Mouse (Mus musculus) cerebellum, adult 18-20 months (tissue): ENCODE measurements around the gene Pitpnm2.
A peak's percentile ranks its signal among the peaks of the same experiment; 100 is the strongest.
"Not testable (repeated sequence)": the region's sequence is repeated elsewhere in the genome, so short reads cannot be mapped to it uniquely, and the experiment has no call there.

Experiments
- DNase-seq, 2 experiments: peaks; one replicate each; pipeline ENCODE4 v3.0.0; 2021

The Pitpnm2 gene

DNA sequence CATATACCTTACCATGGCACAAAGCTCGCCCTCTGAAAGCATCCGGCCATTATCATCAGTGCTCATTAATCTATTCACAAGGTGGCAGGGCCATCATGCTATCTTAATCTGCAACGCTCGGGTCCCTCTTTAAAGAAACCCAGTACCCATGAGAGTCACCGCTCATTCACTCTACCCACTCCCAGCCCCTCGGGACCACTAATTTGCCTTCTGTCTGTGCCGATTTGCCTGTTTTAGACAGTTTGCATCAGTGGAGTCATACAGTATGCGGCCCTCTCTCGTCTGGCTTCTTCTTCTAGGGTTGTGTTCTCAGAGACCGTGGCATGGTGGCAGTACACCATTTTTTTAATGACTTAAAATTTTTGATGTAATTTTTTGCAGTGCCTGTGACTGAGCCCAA lies 30.1 kb downstream of the Pitpnm2 start:
- no peak for DNase-seq

DNA sequence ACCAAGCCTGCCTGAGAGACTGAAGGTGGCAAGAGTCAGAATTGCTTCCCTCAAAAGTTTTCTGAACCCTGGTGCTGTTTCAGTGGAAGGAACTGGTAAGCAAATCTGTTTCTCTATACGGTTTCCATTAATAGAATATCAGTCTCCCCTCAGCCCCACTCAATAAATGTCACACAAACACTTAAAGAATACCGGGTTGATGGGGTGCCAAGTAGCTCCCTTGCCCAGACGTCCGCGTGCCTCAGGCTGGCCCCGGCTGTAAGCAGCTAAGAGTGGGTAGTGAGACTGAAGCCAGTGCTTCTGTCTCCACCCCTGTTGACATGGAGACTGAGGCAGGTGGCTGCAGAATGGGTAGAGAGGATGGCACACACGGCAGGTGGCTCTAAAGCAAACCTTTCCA lies 30.6 kb downstream of the Pitpnm2 start:
- DNase-seq: no peak

DNA sequence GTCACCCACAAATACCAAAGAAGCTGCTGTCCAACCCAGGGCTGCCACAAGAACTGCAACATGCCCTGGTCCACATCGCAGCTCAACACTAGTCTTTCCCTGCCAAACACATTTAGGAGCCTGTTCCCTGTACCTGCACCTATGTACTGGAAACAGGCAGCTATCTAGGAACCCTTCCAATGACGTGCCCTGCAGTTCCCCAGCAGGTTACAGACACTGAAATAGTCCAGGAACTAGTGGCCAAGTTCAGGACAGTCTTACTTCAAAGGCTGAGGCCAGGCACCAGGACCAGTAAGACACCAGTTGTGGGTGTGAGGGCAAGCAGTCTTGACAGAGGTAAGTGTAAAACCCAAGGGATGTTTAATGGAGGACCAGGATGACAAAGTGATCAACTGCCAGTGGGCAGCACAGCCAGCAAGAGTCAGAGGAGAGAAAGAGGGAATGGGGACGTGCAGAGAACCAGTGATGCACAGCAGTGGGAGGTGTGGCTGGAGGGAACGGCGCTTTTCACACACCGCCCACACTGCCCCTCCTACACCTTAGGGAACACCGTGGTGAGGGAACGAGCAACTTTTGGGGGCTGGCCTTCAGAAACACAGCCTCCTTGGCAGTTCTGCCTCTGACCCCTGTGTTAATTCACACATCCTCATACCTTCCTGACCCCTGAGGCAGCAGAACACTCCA lies 31.9 kb downstream of the Pitpnm2 start:
- no peak for DNase-seq

DNA sequence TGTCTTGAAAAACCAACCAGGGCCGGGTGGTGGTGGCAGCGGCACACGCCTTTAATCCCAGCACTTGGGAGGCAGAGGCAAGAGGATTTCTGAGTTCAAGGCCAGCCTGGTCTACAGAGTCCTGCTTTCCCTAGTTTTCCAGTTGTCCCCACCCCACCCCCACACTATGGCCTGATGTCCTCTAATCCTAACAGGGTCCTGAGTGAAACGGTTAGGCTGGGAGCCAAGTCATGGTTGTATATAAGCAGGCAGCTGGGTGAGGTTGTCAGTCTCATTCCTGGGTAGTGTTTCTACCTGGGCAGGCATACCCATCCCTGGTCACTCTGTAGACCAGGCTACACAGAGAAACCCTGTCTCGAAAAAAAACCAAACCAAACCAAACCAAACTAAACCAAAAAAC lies 32.5 kb downstream of the Pitpnm2 start:
- not testable (repeated sequence) for DNase-seq

DNA sequence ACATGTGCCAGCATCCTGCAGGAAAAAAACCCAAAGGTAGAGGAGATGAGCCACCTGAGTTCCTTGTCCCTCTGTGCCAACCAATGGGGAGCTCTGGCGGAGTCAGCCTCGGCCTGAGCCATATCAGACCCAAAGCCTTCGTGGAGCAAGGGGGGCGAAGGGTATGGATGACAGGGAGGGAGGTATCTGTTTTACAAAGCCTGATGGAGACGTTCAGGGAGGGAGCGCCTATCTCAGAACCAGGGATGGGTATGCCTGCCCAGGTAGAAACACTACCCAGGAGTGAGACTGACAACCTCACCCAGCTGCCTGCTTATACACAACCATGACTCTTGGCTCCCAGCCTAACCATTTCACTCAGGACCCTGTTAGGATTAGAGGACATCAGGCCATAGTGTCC lies 33.2 kb downstream of the Pitpnm2 start:
- DNase-seq: no peak

DNA sequence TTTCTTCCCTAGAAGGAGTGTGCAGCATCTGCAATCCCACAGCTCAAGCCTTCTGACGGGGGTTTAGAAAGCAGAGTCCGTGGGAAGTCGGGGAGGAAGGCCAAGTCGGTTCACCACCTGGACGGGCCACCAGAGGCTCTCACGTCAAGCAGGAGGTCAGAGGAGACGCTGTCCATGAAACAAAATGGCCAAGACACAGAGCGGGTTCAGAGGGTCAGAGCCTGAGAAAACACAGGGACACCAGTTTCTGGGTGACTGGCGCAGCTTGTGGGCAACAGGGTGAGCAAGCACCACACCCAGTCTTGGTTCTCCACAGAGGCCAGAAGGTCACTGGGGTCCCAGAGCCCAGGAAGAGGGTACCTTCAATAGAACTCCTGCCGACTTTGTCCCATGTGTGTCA lies 33.9 kb downstream of the Pitpnm2 start:
- DNase-seq: no peak

DNA sequence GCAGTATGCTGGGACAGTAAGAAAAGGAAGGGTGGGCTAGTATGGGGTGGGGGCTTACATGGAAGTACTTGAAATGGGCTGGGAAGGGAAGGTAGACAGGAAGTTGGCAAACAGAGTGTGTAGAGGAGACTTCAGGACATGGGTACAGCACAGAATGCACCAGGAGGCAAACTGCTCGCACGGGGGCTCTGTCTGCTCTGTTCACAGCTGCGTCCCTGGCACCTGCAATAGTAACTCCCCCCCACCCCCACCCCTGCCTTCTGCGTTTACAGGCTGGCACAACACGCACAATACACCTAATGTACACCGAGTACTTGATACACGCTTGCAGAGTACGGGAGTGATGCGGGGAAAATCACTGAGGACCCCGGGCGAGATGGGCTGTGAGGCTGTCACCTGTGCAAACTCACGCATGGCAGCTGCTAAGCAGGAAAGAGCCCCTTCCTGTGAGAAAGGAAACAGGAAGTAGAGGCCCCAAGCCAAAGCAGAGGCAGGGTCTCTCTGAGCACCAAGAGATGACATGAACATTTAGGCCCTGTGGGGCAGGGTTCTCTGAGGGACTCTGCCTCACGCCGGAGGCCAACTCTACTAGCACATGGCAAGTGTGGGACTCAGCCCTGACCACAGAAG lies 34.9 kb downstream of the Pitpnm2 start:
- no peak for DNase-seq

DNA sequence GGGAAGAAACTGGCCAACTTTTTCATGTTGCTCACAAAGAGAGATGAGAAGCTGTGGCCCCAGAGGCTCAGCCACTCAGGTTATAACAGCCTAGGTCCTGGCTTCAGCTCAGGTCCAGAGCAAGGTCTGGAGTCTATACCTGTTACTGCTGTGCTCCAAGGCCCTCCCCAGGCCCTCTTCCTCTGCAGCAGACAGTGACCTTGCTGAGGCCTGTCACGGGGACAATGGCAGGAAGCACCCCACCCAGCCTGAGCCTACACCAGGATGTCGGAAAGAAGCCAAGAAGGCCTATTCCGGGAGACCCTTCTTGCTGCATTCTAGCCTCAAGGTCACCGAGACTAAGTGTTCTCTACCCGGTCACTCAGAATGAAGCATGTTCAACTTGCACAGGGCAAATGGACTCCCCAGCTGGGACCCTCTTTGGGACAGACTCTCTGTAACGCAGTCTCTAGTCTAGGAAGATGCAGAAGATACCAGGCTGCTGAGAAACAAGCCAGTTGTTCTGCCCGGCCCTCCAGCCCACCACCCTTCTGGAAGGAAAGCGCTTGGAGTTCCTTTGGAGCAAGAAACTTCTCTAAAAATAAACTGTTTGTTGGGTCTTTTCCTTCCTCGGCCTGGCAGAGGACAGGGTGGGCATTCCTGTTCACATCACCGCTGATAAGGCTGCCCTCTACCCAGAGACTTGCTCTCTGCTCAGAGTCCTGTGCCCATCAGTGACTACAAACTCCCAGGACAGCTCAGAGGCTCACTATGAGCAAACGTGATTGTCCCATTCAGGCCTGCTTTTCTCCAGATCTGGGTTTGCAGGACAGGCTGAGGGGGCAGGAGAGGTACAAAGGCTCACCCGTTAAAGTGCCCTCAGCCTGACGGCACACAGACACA lies 35.7 kb downstream of the Pitpnm2 start:
- DNase-seq: no peak

DNA sequence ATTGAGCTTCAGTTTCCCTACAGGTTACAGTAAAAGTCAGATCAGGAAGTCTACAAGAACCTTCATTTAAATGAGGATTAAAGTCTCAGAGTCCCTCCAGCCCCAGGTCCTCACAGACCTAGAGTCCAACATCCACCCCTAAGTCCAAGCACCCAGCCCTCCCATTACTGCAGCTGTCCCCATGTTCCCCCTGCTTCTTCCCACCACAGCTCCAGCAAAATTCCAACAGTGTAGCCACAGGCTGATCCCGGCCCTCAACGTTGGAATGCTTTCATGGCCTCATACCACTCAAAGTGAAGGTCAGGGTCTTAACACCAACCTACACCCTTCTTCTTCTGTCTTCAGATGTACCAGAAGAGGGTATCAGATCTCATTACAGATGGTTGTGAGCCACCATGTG lies 37.9 kb downstream of the Pitpnm2 start:
- DNase-seq: no peak

DNA sequence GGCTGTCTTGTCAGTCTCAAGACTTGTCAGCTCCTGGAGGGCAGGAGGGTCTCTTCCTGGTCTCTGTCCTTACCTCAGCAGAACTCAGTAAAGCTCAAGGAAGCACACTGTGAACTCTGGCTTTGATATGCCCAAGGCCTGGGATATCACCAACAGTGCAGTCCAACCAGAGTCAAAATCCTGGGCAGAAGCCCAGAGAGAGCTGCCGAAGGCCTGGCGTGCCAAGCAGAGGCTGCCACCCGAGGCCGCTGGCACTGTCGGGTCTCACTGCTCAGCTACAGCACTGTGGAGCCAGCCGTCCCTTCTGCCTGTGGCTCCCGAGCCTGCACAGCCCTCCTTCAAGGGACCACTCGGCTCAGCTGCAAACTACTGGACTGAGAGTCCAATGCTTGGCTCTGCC lies 38.3 kb downstream of the Pitpnm2 start:
- peak; percentile 65 to 71 for DNase-seq

DNA sequence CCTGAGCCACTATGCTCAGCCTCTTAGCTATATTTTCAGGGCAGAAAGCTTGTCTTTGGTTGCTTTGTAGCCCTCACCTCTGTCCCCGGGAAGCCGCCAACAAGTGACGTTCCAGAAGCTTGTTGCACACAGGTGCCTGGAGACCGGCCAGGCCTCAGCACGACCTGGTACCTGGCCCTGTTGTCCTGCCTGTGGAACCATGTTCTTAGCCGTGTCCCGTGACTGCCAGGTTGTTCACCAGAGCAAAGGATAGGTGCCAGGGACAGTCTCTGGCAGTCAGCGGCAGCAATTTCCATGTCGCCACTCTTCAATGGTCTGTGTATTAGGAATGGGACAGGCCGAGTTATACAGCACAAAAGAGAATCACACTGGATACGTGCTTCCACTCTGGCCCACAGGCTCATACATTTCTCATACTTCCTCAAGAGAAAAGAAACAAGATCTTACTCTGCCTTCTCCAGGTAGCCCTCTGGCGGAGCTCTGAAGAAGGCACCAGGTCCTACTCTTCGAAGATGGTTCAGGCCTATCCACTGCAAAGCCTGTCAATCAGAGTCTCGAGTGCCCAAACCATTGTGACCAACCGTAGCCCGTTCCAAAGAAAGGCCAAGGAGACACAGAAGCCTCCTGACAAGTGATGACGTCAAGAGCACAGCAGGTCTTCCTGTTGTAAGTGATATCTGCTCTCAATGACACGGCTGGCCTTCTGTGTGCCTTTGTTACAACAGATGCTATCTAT lies 39.1 kb downstream of the Pitpnm2 start:
- peak; percentile 56 to 66 for DNase-seq

DNA sequence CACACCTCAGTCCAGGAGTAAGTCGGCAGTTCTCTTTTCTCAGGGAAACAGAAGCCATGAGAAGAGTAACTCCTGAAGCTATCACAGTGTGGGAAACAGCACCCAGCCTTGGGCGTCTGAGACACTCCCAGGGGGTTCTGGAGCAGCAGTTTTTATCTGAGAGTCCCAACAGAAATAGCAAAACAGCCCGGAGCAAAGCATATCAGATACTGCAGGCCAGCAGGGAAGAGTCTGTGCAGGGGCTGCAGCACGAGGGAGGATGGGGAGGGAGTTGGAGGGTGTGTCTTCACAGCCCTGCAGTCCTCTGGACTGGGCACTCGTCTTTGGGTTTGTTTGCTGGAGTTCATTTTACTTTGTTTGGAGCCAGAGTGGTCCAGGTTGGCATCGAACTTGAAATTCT lies 39.7 kb downstream of the Pitpnm2 start:
- DNase-seq: no peak

DNA sequence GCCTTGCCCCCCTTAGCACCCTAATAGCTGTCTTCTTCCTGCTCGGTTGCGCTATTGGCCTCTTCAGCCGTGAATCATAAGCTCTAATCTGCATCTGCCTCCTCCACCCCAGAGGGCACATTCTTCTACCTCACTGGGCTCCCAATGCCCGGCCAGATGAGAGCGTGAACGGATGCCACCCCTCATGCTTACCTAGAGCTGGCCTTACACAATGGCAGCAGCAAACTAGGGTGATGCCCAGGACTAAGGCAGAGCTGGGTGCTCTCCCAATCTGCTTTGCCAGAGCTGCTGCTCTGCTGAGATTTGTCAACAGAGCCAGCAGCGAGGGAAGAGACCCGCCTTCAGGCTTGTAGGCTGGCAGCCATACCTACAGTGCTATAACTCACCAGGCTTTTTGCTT lies 41.5 kb downstream of the Pitpnm2 start:
- no peak for DNase-seq

DNA sequence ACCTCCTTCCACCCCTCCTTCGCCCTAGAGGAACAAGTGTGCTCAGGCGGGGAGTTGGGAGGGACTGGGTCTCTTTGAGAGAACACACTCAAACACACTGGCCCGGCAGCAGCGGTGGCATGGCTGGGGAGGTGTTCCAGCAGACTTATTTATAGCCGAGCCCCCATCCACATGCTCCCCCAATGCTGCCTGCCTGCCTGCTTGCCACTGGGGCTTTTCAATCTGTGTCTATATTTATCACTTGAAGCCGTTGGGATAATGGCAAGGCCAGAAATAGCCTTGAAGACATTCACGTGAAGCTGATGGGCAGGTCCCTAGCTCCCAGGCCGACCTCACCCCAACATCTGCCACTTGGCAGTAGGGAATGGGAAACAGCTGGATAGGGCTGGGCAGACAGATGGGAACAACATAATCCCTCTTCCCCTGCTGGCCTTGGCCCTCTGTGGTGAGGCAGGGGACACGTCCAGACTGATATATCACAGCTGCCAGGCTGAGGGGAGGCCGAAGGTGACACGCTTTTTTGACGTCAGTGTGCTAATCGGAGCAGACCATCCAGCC lies 43.0 kb downstream of the Pitpnm2 start:
- DNase-seq: no peak

DNA sequence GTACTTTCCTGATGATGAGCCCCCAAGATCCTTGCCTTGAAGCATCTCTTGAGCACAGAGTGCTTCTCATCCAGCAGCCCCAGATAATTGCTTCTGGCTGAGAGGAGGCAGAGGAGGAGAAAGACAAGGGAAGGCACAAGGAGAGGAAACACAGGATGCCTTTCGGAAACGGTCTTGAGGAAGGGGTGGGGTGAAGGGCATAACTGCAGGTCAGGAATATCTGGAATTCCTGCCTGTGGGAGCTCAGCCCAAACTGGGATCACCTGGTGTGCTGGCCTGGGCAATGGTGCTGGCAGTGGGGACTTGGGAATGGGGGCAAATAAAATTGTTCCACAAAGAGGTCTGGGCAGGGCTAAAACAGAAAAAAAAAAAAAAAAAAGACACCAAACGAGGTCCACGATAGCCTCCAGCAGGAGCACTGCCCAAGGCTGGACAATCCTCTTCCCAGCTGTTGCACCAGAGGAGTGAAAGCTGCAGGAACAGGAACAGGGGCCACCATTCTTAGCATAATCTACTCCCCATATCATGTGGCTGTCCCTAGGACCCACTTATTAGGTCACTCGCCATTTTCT lies 43.7 kb downstream of the Pitpnm2 start:
- no peak for DNase-seq

DNA sequence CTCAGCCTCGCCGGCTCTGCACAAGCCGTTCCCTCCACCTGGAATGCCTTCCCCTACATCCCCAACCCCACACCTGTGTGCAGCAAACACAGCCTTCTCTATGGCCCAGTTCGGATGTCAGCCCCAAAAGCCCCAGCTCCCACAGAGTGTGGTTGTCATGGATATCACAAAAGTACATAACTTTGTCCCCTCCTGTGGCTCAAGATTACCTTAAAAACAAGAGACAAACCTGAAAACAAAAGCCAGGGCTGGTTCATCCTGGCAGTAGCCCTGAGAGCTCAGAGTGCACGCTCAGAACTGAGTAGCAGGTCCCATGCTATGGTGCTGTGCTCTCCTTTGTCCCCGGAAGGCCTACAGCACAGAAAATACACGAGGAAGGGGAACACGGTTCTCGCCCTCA lies 44.3 kb downstream of the Pitpnm2 start:
- no peak for DNase-seq

DNA sequence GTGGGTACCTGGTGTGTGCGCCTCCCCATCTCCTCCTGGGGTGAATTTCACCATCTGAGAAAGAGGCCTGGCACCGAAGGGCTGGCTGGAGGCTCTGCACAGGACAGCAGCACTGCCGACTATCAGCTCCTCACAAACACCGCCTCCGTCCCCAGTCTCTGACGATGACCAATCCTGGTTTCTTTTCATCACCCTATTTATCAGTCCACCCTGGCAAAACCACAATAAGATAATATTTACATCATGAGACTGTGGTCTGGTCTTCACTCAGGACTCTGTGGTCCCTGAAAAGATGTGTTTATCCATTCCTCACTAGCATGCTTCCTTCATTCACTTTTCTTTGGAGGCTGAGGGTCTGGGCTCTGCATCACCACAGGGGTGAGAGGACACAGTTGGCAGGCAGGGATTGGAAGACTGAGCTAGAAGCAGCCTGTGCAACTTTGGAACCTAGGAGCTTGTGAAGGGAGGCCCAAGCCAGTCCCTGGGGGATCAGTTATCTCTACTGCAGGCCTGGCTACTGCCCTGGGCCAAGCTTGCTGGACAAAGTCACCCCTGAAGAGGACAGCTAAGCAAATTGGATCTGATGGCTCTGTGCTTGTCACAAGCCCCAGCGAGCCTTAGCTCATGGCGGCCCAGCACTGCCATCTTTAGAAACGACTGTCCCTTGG lies 45.3 kb downstream of the Pitpnm2 start:
- DNase-seq: no peak

DNA sequence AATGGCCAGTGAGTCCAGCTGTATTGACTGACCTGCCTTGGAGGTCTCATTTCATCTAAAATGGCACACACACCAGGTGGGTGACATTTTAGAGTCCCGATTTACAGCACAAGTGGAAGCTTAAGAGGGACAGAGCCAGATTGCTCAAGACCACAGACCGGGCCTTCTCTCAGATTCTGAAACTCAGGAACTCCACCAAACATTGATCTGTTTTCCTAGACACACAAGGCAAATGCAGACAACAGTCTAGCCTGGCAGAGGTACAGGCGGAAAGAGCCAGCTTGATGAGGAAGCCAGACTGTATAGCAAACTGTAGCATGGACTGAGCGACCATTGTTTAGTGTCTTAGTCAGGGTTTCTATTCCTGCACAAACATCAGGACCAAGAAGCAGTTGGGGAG lies 46.3 kb downstream of the Pitpnm2 start:
- no peak for DNase-seq

DNA sequence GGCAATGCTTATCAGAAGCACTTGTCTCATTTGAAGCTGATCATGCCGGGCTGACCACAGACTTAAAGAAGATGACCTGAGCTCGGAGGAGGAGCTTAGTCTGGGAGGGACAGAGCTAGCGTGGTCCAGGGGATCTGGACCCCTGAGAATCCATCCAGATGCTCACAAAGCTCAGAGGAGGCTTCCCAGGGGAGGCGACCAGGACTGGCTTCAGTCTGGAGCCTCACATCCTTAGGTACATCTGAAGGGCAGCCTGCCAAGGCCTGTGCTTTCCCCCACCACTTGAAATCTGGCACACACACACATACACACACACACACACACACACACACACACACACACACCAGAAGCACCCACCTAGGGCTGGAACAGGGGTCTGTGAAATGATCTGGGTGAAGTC lies 47.5 kb downstream of the Pitpnm2 start:
- no peak for DNase-seq

DNA sequence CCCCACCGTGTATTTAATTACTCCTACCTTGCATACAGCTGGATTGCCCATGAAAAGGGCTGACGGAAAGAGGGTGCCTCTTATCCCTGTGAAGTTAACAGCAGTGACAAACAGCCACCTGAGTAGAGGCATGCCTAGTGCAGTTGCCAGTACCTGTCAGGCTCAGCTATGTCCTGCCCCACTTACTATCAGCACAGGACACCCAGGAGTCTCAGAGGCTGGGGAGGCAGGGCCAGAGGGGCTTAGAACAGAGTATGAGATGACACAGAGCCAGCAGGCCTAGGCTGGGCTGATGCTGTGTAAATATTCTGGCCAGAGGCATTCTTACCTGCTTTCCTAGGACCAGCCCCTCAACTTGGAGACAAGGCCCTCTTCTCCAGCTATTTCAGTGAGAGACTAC lies 48.0 kb downstream of the Pitpnm2 start:
- DNase-seq: no peak

DNA sequence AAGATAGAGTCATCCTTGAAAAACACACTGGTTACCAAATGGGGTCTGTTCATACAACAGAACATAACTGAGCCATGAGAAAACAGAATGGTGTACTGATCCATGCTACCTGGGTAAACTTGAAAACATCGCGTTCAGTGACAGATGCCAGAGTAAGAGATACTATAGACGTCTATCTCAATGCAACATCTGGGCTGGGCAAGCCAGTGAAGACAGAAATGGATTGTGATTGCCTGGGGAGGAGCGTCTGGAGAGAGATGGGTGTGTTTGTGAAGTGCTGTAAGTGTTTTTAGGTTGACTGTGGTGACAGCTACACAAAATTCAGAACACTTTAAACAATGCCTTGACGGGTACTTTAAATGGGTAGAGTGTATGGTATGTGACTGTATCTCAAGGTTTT lies 48.7 kb downstream of the Pitpnm2 start:
- no peak for DNase-seq

DNA sequence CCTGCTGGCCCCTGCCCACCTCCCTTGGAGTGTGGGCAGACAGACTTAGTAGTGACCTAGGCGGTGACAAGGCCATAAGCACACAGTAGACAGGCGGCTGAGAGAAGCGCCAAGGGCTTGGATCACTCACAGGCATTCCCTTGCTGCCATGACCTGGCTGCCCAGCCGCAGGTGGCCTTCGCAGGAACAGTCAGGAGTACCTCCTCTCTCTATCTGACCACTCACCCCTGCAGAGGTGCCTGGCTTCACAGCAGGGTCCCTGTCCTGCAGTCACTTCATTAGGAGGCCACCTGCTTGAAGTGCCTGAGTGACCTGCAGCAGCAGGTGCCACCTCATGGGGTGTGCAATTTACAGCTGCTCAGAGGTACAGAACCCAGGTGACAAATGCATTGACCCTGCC lies 50.4 kb downstream of the Pitpnm2 start:
- DNase-seq: no peak
